8 mouse cellular contexts compared by ENCODE assay signal in genomic region chr9:37144696-37145095, GRCm38 (mm10). TPM values are rescaled to one million over a fixed set of nuclear protein-coding genes. Genes with fewer than 3 reads are reported as not detected.
DNase-seq lines count a peak whose midpoint lies in the region; ATAC-seq and TF ChIP-seq lines count a peak whose summit lies in the region.

No protein-coding gene starts in this region.

- peak overlapping the region; percentile 92 for H3K27ac ChIP-seq in kidney, postnatal 0 days
- peak overlapping the region; percentile 97 for H3K27ac ChIP-seq in embryonic facial prominence, embryonic 13.5 days
- peak overlapping the region; percentile 97; the same call in 1 of the 2 replicates for H3K27ac ChIP-seq in intestine, embryonic 15.5 days
- H3K27ac ChIP-seq in neural tube, embryonic 13.5 days (replicated peaks), result peak overlapping the region; percentile 100

- 14% methylated on average over 6 of the region's 6 CpGs for WGBS in kidney, postnatal 0 days
- 7% methylated on average over 6 of the region's 6 CpGs for WGBS in embryonic facial prominence, embryonic 13.5 days
- WGBS in intestine, embryonic 15.5 days, result 18% methylated on average over 6 of the region's 6 CpGs
- WGBS in neural tube, embryonic 13.5 days, result under 1% methylated on average over 6 of the region's 6 CpGs

- no peak for ATAC-seq in kidney, postnatal 0 days (replicated peaks; ENCODE audit: low FRiP score, low read depth)
- ATAC-seq in embryonic facial prominence, embryonic 13.5 days (ENCODE audit: insufficient number of reproducible peaks, insufficient read depth, low FRiP score, low TSS enrichment, low read depth), result no peak
- no peak for ATAC-seq in intestine, embryonic 15.5 days
- no peak for ATAC-seq in neural tube, embryonic 13.5 days (ENCODE audit: low read depth)
- ATAC-seq in monocyte, adult 5-6 weeks (replicated peaks; ENCODE audit: insufficient number of reproducible peaks, low FRiP score, low TSS enrichment, poor library complexity, severe bottlenecking), result no peak

- no peak for TF ChIP-seq CTCF in kidney, postnatal 0 days (IDR thresholded peaks at IDR 0.05; ENCODE audit: low read depth)

- H3K9ac ChIP-seq in kidney, postnatal 0 days (ENCODE audit: low read depth, low read length), result peak overlapping the region; percentile 74
- H3K9ac ChIP-seq in embryonic facial prominence, embryonic 13.5 days, result peak overlapping the region; percentile 91
- peak overlapping the region; percentile 71 for H3K9ac ChIP-seq in intestine, embryonic 15.5 days
- H3K9ac ChIP-seq in neural tube, embryonic 13.5 days, result peak overlapping the region; percentile 96

- H3K9me3 ChIP-seq in kidney, postnatal 0 days (replicated peaks; ENCODE audit: low read length), result no peaks in the 10 kb centered on the region
- H3K9me3 ChIP-seq in embryonic facial prominence, embryonic 13.5 days, result no peaks in the 10 kb centered on the region
- no peaks in the 10 kb centered on the region for H3K9me3 ChIP-seq in intestine, embryonic 15.5 days
- no peaks in the 10 kb centered on the region for H3K9me3 ChIP-seq in neural tube, embryonic 13.5 days

- DNase-seq in kidney, postnatal 0 days (ENCODE audit: low spot score), result no peak
- no peak for DNase-seq in kidney, adult 18-20 months
- no peak for DNase-seq in frontal cortex, postnatal 36 days (ENCODE audit: low spot score in 2 of 2)
- DNase-seq in thymus, postnatal 36 days, result no peak

- H3K36me3 ChIP-seq in kidney, postnatal 0 days (ENCODE audit: insufficient read depth, low read length), result no peaks in the 10 kb centered on the region
- no peaks in the 10 kb centered on the region for H3K36me3 ChIP-seq in embryonic facial prominence, embryonic 13.5 days
- no peaks in the 10 kb centered on the region for H3K36me3 ChIP-seq in intestine, embryonic 15.5 days
- no peaks in the 10 kb centered on the region for H3K36me3 ChIP-seq in neural tube, embryonic 13.5 days

- H3K4me2 ChIP-seq in kidney, postnatal 0 days (ENCODE audit: low read length), result peak overlapping the region; percentile 72
- peak overlapping the region; percentile 90 for H3K4me2 ChIP-seq in embryonic facial prominence, embryonic 13.5 days
- H3K4me2 ChIP-seq in intestine, embryonic 15.5 days (replicated peaks), result peak overlapping the region; percentile 91
- peak overlapping the region; percentile 81 for H3K4me2 ChIP-seq in neural tube, embryonic 13.5 days

- H3K4me1 ChIP-seq in kidney, postnatal 0 days (replicated peaks; ENCODE audit: insufficient read depth, low read length), result peaks cover 17% of the 10 kb centered on the region
- peaks cover 59% of the 10 kb centered on the region for H3K4me1 ChIP-seq in embryonic facial prominence, embryonic 13.5 days
- H3K4me1 ChIP-seq in intestine, embryonic 15.5 days (replicated peaks), result peaks cover 20% of the 10 kb centered on the region
- H3K4me1 ChIP-seq in neural tube, embryonic 13.5 days (replicated peaks), result peaks cover 61% of the 10 kb centered on the region

- H3K4me3 ChIP-seq in kidney, postnatal 0 days (replicated peaks; ENCODE audit: low read depth, low read length), result peak overlapping the region; percentile 62
- peak overlapping the region; percentile 77 for H3K4me3 ChIP-seq in embryonic facial prominence, embryonic 13.5 days
- peak overlapping the region; percentile 74 for H3K4me3 ChIP-seq in intestine, embryonic 15.5 days (replicated peaks)
- H3K4me3 ChIP-seq in neural tube, embryonic 13.5 days, result peak overlapping the region; percentile 93

- peaks cover 3% of the 10 kb centered on the region; the same call in 1 of the 2 replicates for H3K27me3 ChIP-seq in kidney, postnatal 0 days (ENCODE audit: insufficient read depth, low read length)
- H3K27me3 ChIP-seq in embryonic facial prominence, embryonic 13.5 days, result peaks cover 58% of the 10 kb centered on the region
- no peaks in the 10 kb centered on the region for H3K27me3 ChIP-seq in intestine, embryonic 15.5 days (replicated peaks)
- no peaks in the 10 kb centered on the region for H3K27me3 ChIP-seq in neural tube, embryonic 13.5 days

RNA-seq across cellular contexts. Expression of gene Pknox2, which starts 2.5 kb away (rescaled TPM):
- 6.0 and 8.2 TPM in 2 replicates for polyA plus RNA-seq in kidney, postnatal 0 days (2015; fragmentation: Nextera tagmentation; extraction: Ambion mirVana)
- 10.9 and 11.3 TPM in 2 replicates for polyA plus RNA-seq in embryonic facial prominence, embryonic 13.5 days (2015; fragmentation: Nextera tagmentation; extraction: Ambion mirVana)
- polyA plus RNA-seq in intestine, embryonic 15.5 days (2015; fragmentation: Nextera tagmentation; extraction: Ambion mirVana), result 7.9 and 8.2 TPM in 2 replicates
- polyA plus RNA-seq in neural tube, embryonic 13.5 days (2015; fragmentation: Nextera tagmentation; extraction: Ambion mirVana), result 59.2 and 65.0 TPM in 2 replicates
- not detected in 3 replicates for total RNA-seq in monocyte, adult 5-6 weeks (2017)
